Mouse (Mus musculus) liver, embryonic 14.5 days (tissue): ENCODE data around the gene Slc22a1. TPM values are rescaled to one million over a fixed set of nuclear protein-coding genes. Genes with fewer than 3 reads are reported as not detected.

Experiments
- ATAC-seq: fragments of 200-750 bp; cut with Nextera tagmentation; 2 replicates; pipeline ENCODE4 v1.8.0; 2017; ENCODE audit warnings: moderate number of reproducible peaks, mild to moderate bottlenecking, moderate library complexity; ENCODE audit not compliant: insufficient read depth
- DNase-seq, 3 experiments: peaks; one replicate each; pipeline ENCODE4 v3.0.0-alpha.2; 2012 to 2013; ENCODE audit warnings: low read depth in 3 of 3, low spot score in 3 of 3
- H3K27ac ChIP-seq: fragments of 300-500 bp; sonication (generic); 2 replicates; pipeline ENCODE4 v1.5.1; 2014; ENCODE audit warnings: moderate library complexity, mild to moderate bottlenecking, control low read depth, inconsistent platforms
- H3K27me3 ChIP-seq: fragments of 300-500 bp; sonication (generic); 2 replicates; pipeline ENCODE4 v1.6.1; 2014; ENCODE audit warnings: mild to moderate bottlenecking, low read length, moderate library complexity; ENCODE audit not compliant: control insufficient read depth, insufficient read depth
- H3K36me3 ChIP-seq: fragments of 300-500 bp; sonication (generic); replicated peaks from 2 replicates; pipeline ENCODE4 v1.6.1; 2014; ENCODE audit warnings: low read depth; ENCODE audit not compliant: control insufficient read depth, insufficient read depth
- H3K4me1 ChIP-seq, 2 experiments: fragments of 200-500 bp in 1 of 2; fragments of 300-500 bp in 1 of 2; sonication (generic) in 1 of 2; replicated peaks; 2 replicates each; pipeline ENCODE4 v1.6.1; 2012 to 2014; ENCODE audit warnings: antibody characterized with exemption in 1 of 2, inconsistent platforms in 1 of 2, low read length in 1 of 2; ENCODE audit not compliant: control insufficient read depth in 2 of 2, insufficient read depth in 2 of 2
- H3K4me2 ChIP-seq: fragments of 300-500 bp; sonication (generic); 2 replicates; pipeline ENCODE4 v1.6.1; 2014; ENCODE audit warnings: low read depth, mild to moderate bottlenecking, control low read depth, moderate library complexity
- H3K4me3 ChIP-seq, 2 experiments: fragments of 200-500 bp in 1 of 2; fragments of 300-500 bp in 1 of 2; sonication (generic) in 1 of 2; 2 replicates each; pipeline ENCODE4 v1.5.1; 2012 to 2014; ENCODE audit warnings: low read depth in 2 of 2, low read length in 2 of 2, mild to moderate bottlenecking in 2 of 2, control low read depth in 1 of 2, inconsistent platforms in 1 of 2, moderate library complexity in 1 of 2; ENCODE audit not compliant: insufficient read depth in 1 of 2
- H3K9ac ChIP-seq: fragments of 300-500 bp; sonication (generic); replicated peaks from 2 replicates; pipeline ENCODE4 v1.6.1; 2014; ENCODE audit warnings: mild to moderate bottlenecking, control low read depth, moderate library complexity
- H3K9me3 ChIP-seq: fragments of 300-500 bp; sonication (generic); 2 replicates; pipeline ENCODE4 v1.6.1; 2016; ENCODE audit warnings: low read length, mixed read lengths; ENCODE audit not compliant: control insufficient read depth
- CTCF ChIP-seq: IDR thresholded peaks from 2 replicates; pipeline ENCODE4 v1.5.1; 2016; ENCODE audit warnings: antibody characterized with exemption, low read depth, control low read depth
- EP300 ChIP-seq: IDR thresholded peaks from 2 replicates; pipeline ENCODE4 v1.6.1; 2016; ENCODE audit warnings: antibody characterized with exemption, low read depth
- WGBS: fragments of 180-500 bp; shearing (Covaris S2); extraction: QIAGEN DNeasy Blood & Tissue Kit; methylation state at CpG from one replicate; pipeline ENCODE4 v1.1.7; 2014; ENCODE audit not compliant: insufficient replicate concordance; 5-methylcytosine and 5-hydroxymethylcytosine counted together
- polyA plus RNA-seq, 2 experiments: library from polyadenylated mRNA; depleted of rRNA in 1 of 2; stranded (reverse) in 1 of 2; unstranded in 1 of 2; fragments of >200 nt; fragmentation: Nextera tagmentation in 1 of 2; extraction: Ambion mirVana in 1 of 2; gene quantifications; 2 replicates each; pipeline versions ENCODE4 v1.2.1 to v1.2.3; 2012 to 2014

The Slc22a1 gene
- polyA plus RNA-seq, 2 experiments: 0.11 TPM; not detected in 1

DNA sequence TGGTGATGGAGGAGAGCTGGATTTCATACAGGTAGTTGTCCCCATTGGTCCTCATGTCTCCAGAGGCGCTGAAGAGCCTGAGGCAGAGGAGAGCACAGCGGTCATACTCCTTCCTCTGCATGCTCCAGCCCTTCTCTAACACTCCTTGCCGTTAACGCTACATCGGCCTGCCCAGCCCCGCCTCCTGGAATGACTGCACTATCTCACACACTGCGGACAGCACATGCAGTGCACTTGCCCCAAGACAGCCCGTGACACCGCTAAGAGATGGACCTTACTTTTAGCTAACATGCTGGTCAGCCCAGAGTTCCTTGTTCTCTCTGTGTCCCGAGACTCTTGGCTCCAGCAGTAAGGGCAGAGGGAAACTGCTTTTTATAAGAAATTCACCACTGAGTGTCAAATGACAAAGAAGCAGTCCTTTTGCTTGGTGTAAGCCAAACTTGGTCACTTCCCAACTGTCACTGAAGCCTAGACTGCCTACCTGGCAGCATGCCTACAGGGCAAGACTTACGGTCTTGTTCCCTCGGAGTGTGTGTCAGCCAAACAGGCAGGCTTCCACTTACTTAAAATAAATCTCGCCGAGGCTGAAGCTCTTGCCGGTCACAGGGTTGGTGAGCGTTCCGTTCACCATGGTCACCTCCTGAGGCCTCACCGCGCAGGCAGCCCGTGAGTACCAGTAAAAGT, 12.9 kb upstream of the Slc22a1 start:
- DNase-seq (no peak), ATAC-seq (no peak)
- Histone ChIP-seq H3K9me3 (no peaks in the 10 kb centered on the region), H3K27me3 (no peaks in the 10 kb centered on the region), H3K4me1 (no peaks in the 10 kb centered on the region), H3K27ac (no peak overlapping the region), H3K9ac (no peak overlapping the region), H3K4me3 (no peak overlapping the region), H3K36me3 (no peaks in the 10 kb centered on the region; the same call in 1 of the 2 replicates), H3K4me2 (no peak overlapping the region)
- 78% methylated on average over 20 of the region's 20 CpGs for WGBS
- no peak for TF ChIP-seq CTCF
- TF ChIP-seq EP300: no peak

DNA sequence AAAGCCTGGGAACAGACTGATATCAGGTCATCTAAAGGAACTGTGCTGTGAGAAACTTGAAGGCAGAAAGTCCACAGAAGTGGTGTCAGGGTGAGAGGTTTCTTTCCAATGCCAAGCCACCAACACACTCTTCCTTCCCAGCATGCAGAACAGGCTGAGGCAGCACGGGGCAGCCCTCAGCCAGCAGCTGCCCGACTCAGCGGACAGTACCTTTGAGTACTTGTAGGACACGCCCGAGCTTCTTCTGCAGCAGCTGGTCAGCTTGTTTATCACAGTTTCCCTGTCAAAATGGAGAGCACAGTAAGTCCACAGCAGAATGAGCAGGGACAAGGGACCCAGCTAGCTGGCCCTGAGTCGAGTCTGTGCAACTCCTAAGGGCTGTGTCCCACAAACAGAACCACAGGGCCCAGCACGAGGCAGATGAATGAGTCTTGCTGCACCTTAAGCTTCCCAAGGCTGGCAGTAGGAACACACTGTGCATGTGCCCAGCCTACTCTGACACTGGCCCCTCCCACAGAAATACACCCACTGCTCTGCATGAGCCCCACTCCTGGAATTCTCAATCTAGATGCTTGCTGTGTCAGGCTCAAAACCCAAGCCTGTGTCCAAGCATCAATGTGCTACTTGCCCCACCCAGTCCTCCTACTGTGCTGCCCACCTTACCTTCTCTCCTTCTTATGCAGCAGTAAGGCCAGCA, 9.4 kb upstream of the Slc22a1 start:
- H3K4me2 ChIP-seq: no peak overlapping the region
- no peak for ATAC-seq
- no peak for DNase-seq
- WGBS: 62% methylated on average over 7 of the region's 7 CpGs
- no peaks in the 10 kb centered on the region for H3K27me3 ChIP-seq
- no peaks in the 10 kb centered on the region for H3K9me3 ChIP-seq
- no peaks in the 10 kb centered on the region for H3K4me1 ChIP-seq
- TF ChIP-seq CTCF (no peak), EP300 (no peak)
- no peaks in the 10 kb centered on the region; the same call in 1 of the 2 replicates for H3K36me3 ChIP-seq
- H3K9ac ChIP-seq: no peak overlapping the region
- H3K27ac ChIP-seq: no peak overlapping the region
- no peak overlapping the region for H3K4me3 ChIP-seq

DNA sequence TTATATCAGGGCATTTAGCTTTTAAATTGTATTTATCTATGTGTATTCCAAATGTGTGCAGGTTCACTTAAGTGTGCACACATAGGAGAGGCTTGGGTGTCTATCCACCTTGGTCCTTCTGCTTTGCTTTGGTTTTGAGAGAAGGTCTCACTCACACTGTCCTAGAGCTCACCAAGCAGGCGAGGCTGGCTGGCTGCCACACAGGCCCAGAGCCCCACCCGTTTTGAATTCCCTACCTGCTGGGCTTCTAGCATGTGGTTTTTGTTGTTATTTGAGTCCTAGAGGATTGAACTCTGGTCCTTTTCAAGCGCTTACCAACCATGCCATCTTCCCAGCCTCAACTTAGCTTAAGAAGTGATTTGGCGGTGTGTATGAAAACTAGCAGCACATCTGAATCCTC, 8.8 kb upstream of the Slc22a1 start:
- Histone ChIP-seq H3K4me3 (no peak overlapping the region), H3K4me1 (no peaks in the 10 kb centered on the region), H3K27ac (no peak overlapping the region), H3K36me3 (no peaks in the 10 kb centered on the region; the same call in 1 of the 2 replicates), H3K27me3 (no peaks in the 10 kb centered on the region), H3K9me3 (no peaks in the 10 kb centered on the region), H3K4me2 (no peak overlapping the region), H3K9ac (no peak overlapping the region)
- WGBS: 59% methylated on average over 4 of the region's 4 CpGs
- ATAC-seq: no peak
- DNase-seq: no peak
- TF ChIP-seq EP300 (no peak), CTCF (no peak)

DNA sequence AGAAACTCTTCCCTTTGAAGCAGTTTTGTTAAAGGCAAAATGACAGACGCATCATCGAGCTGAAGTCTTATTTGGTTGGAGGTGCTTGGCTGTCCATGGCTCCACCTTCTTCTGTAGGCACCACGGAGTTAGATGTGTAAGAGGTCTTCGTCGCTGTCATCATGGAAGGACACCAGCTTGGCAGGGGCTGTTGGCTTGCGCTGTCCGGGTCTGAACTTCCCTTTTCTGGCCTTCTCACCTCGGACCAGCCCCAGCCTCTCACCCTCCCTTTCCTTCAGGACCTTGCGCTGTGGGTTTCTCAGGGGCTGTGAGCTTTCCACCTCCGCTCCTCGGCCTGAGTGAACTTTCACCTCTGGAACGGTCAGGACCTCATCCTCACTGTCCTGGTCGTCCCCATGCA, 8.0 kb upstream of the Slc22a1 start:
- TF ChIP-seq EP300 (no peak), CTCF (no peak)
- no peaks in the 10 kb centered on the region for H3K27me3 ChIP-seq
- H3K4me3 ChIP-seq: no peak overlapping the region
- H3K4me1 ChIP-seq: no peaks in the 10 kb centered on the region
- no peak overlapping the region for H3K4me2 ChIP-seq
- no peaks in the 10 kb centered on the region; the same call in 1 of the 2 replicates for H3K36me3 ChIP-seq
- H3K9ac ChIP-seq: no peak overlapping the region
- no peak overlapping the region for H3K27ac ChIP-seq
- no peak for DNase-seq
- 62% methylated on average over 13 of the region's 13 CpGs for WGBS
- ATAC-seq: no peak
- no peaks in the 10 kb centered on the region for H3K9me3 ChIP-seq

DNA sequence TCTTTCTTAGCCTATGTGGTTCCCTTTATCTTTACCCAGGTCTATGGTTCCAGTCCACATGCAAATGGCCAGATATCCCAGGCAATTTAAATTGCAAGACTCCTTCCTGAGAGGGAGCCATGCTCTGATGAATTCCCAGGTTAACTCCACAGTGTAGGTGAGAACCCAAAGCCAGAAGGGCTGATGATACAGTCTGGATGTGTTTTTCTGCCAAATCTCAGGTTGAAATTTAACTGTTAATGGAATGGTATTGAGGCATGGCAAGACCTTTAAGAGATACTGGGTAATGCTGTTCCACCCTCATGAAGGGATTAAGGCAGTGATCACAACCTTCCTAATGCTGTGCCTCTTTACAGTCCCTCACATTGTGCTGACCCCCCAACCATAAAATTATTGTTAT, 2.6 kb upstream of the Slc22a1 start:
- no peaks in the 10 kb centered on the region for H3K36me3 ChIP-seq
- no peaks in the 10 kb centered on the region for H3K4me1 ChIP-seq
- no peaks in the 10 kb centered on the region for H3K9me3 ChIP-seq
- no peak overlapping the region for H3K9ac ChIP-seq
- TF ChIP-seq CTCF (no peak), EP300 (no peak)
- H3K27ac ChIP-seq: no peak overlapping the region
- no peak overlapping the region for H3K4me3 ChIP-seq
- no peak overlapping the region for H3K4me2 ChIP-seq
- no peak for DNase-seq
- ATAC-seq: no peak
- H3K27me3 ChIP-seq: no peaks in the 10 kb centered on the region
